Comparison of ENCODE assay signal across 11 mouse cellular contexts in the genomic region with DNA sequence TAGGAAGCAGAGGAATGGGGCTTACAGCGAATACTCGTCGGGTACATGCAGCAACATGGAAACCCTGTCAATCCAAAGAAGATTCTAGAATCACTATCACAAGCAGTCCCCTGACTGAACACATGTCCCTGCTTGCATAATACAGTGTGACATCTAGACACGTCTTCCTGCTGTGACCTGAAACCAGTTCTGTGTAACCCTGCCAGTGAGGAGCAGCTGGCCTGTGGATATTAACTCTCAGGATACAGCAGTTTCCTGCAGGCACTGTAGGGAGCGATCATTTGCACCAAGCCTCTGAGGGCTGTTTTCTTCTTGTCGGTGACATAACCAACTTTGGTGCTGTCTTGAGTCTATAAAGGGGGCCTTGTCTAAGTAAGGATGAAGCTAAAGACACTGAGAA. TPM values are rescaled to one million over a fixed set of nuclear protein-coding genes. Genes with fewer than 3 reads are reported as not detected.
DNase-seq lines count a peak whose midpoint lies in the region; ATAC-seq lines count a peak whose summit lies in the region.
"Had no signal": no experiment of that assay in that cellular context is flagged by ENCODE, and none has a peak within 500 bp of the region (broad histone marks: within the 10 kb centered on the region; RNA-seq: fewer than 3 reads in every experiment).

No protein-coding gene starts in this region.

- H3K9ac ChIP-seq in heart, embryonic 11.5 days (ENCODE audit: low read depth, low read length), result no peak overlapping the region; the same call in 1 of the 2 replicates
- 0 out of 2 replicates have a peak overlapping the region, but pooled peaks have one; percentile 0 for H3K9ac ChIP-seq in lung, embryonic 15.5 days
- 0 out of 2 replicates have a peak overlapping the region, but pooled peaks have one; percentile 95 for H3K9ac ChIP-seq in liver, embryonic 13.5 days
- H3K9ac ChIP-seq: forebrain, postnatal 0 days had no signal

- DNase-seq in heart, adult 8-10 months (ENCODE audit: low spot score), result peak; percentile 18
- no peak for DNase-seq in lung, adult 18-20 months
- DNase-seq in liver, embryonic 13.5 days, result no peak
- no peak for DNase-seq in frontal cortex, adult 2 months (ENCODE audit: extremely low spot score in 1 of 2, low spot score in 1 of 2)
- DNase-seq in cerebellum, adult 11-12 months, result no peak
- DNase-seq: forebrain, postnatal 0 days; thymus, postnatal 36 days had no signal

- H3K27ac ChIP-seq in heart, embryonic 11.5 days (ENCODE audit: low read depth, low read length), result no peak overlapping the region
- H3K27ac ChIP-seq in lung, embryonic 15.5 days, result peak overlapping the region; percentile 99
- peak overlapping the region; percentile 100 for H3K27ac ChIP-seq in liver, embryonic 13.5 days

- H3K36me3 ChIP-seq in heart, embryonic 11.5 days (ENCODE audit: control insufficient read depth, insufficient read depth, low read length), result no peaks in the 10 kb centered on the region
- H3K36me3 ChIP-seq in lung, embryonic 15.5 days, result 0 out of 2 replicates have a peak, but pooled peaks cover 4% of the 10 kb centered on the region
- H3K36me3 ChIP-seq in liver, embryonic 13.5 days, result peaks cover 6% of the 10 kb centered on the region

- no peak overlapping the region for H3K4me2 ChIP-seq in heart, embryonic 11.5 days
- peak overlapping the region; percentile 89 for H3K4me2 ChIP-seq in lung, embryonic 15.5 days
- H3K4me2 ChIP-seq in liver, embryonic 13.5 days, result no peak overlapping the region

- H3K4me1 ChIP-seq in heart, embryonic 11.5 days (ENCODE audit: control insufficient read depth, insufficient read depth, low read length), result peaks cover 22% of the 10 kb centered on the region
- H3K4me1 ChIP-seq in lung, embryonic 15.5 days, result peaks cover 47% of the 10 kb centered on the region
- peaks cover 58% of the 10 kb centered on the region for H3K4me1 ChIP-seq in liver, embryonic 13.5 days (replicated peaks)

- no peaks in the 10 kb centered on the region for H3K27me3 ChIP-seq in heart, embryonic 11.5 days (ENCODE audit: control insufficient read depth, insufficient read depth, low read length)
- H3K27me3 ChIP-seq in lung, embryonic 15.5 days, result no peaks in the 10 kb centered on the region
- H3K27me3 ChIP-seq in liver, embryonic 13.5 days, result no peaks in the 10 kb centered on the region

- 74% methylated on average over 6 of the region's 6 CpGs for WGBS in heart, embryonic 11.5 days (ENCODE audit: insufficient replicate concordance)
- 61% methylated on average over 6 of the region's 6 CpGs for WGBS in lung, embryonic 15.5 days
- WGBS in liver, embryonic 13.5 days (ENCODE audit: insufficient replicate concordance), result 52% methylated on average over 6 of the region's 6 CpGs

- no peak overlapping the region for H3K4me3 ChIP-seq in heart, embryonic 11.5 days (ENCODE audit: low read depth, low read length)
- H3K4me3 ChIP-seq in lung, embryonic 15.5 days, result no peak overlapping the region
- no peak overlapping the region for H3K4me3 ChIP-seq in liver, embryonic 13.5 days (replicated peaks)

- H3K9me3 ChIP-seq in heart, embryonic 11.5 days (replicated peaks; ENCODE audit: control insufficient read depth, low read length), result no peaks in the 10 kb centered on the region
- H3K9me3 ChIP-seq in lung, embryonic 15.5 days, result no peaks in the 10 kb centered on the region
- H3K9me3 ChIP-seq in liver, embryonic 13.5 days (replicated peaks), result no peaks in the 10 kb centered on the region

- ATAC-seq in heart, embryonic 11.5 days (replicated peaks; ENCODE audit: insufficient number of reproducible peaks, low FRiP score, low TSS enrichment), result no peak
- ATAC-seq in lung, embryonic 15.5 days (ENCODE audit: borderline replicate concordance, extremely low read depth, low FRiP score, low TSS enrichment), result no peak
- ATAC-seq in common myeloid progenitor, adult 5-6 weeks (replicated peaks; ENCODE audit: low read depth, poor library complexity, severe bottlenecking), result peak; percentile 57
- ATAC-seq in liver, embryonic 13.5 days (ENCODE audit: low read depth), result no peak
- ATAC-seq: forebrain, postnatal 0 days had no signal

RNA-seq across cellular contexts. Expression of a gene that starts 4.4 kb away (rescaled TPM):
- total RNA-seq in heart, adult 8-10 months (2022), result 10 to 100 TPM; 20.3 to 25.0 (median 21.6) TPM
- 9.6 and 13.5 TPM in 2 replicates for polyA plus RNA-seq in heart, embryonic 11.5 days (2014; fragmentation: Nextera tagmentation; extraction: Ambion mirVana)
- polyA plus RNA-seq in lung, embryonic 15.5 days (2015; fragmentation: Nextera tagmentation; extraction: Ambion mirVana), result 81.1 and 88.7 TPM in 2 replicates
- 7.3 and 11.1 TPM in 2 replicates for total RNA-seq in common myeloid progenitor, adult 5-6 weeks (2017)
- polyA plus RNA-seq in liver, embryonic 13.5 days (2015; fragmentation: Nextera tagmentation; extraction: Ambion mirVana), result 105 and 109 TPM in 2 replicates
- 69.7 and 75.1 TPM in 2 replicates for polyA plus RNA-seq in frontal cortex, adult 2 months (2012; rRNA removed)

RNA-seq across cellular contexts. Expression of a gene that starts 4.9 kb away (rescaled TPM):
- total RNA-seq in heart, adult 8-10 months (2022), result 10 to 100 TPM; 42.1 to 52.4 (median 44.2) TPM
- 1.1 and 1.6 TPM in 2 replicates for polyA plus RNA-seq in heart, embryonic 11.5 days (2014; fragmentation: Nextera tagmentation; extraction: Ambion mirVana)
- polyA plus RNA-seq in lung, embryonic 15.5 days (2015; fragmentation: Nextera tagmentation; extraction: Ambion mirVana), result 3.3 and 4.1 TPM in 2 replicates
- total RNA-seq in common myeloid progenitor, adult 5-6 weeks (2017), result 22.9 and 45.3 TPM in 2 replicates
- polyA plus RNA-seq in liver, embryonic 13.5 days (2015; fragmentation: Nextera tagmentation; extraction: Ambion mirVana), result 3.8 and 4.2 TPM in 2 replicates
- polyA plus RNA-seq in frontal cortex, adult 2 months (2012; rRNA removed), result 58.0 and 66.0 TPM in 2 replicates

RNA-seq across cellular contexts. Expression of a gene that starts 5.6 kb away (rescaled TPM):
- not detected for total RNA-seq in heart, adult 8-10 months (2022)
- polyA plus RNA-seq in heart, embryonic 11.5 days (2014; fragmentation: Nextera tagmentation; extraction: Ambion mirVana), result not detected in 2 replicates
- polyA plus RNA-seq in lung, embryonic 15.5 days (2015; fragmentation: Nextera tagmentation; extraction: Ambion mirVana), result not detected in 2 replicates
- total RNA-seq in common myeloid progenitor, adult 5-6 weeks (2017), result not detected in 2 replicates
- polyA plus RNA-seq in liver, embryonic 13.5 days (2015; fragmentation: Nextera tagmentation; extraction: Ambion mirVana), result not detected in 2 replicates
- 0.12 TPM in 1 of 2 replicates, not detected in the other for polyA plus RNA-seq in frontal cortex, adult 2 months (2012; rRNA removed)
- total RNA-seq: forebrain, postnatal 0 days; left cerebral cortex, postnatal 25 days had no signal
- polyA plus RNA-seq: forebrain, postnatal 0 days had no signal

RNA-seq across cellular contexts. Expression of a gene that starts 27.0 kb away (rescaled TPM):
- total RNA-seq in heart, adult 8-10 months (2022), result 10 to 100 TPM; 17.9 to 26.9 (median 20.2) TPM
- polyA plus RNA-seq in heart, embryonic 11.5 days (2014; fragmentation: Nextera tagmentation; extraction: Ambion mirVana), result 16.8 and 21.3 TPM in 2 replicates
- 46.9 and 49.5 TPM in 2 replicates for polyA plus RNA-seq in lung, embryonic 15.5 days (2015; fragmentation: Nextera tagmentation; extraction: Ambion mirVana)
- total RNA-seq in common myeloid progenitor, adult 5-6 weeks (2017), result 11.8 and 22.8 TPM in 2 replicates
- 4.7 and 5.1 TPM in 2 replicates for polyA plus RNA-seq in liver, embryonic 13.5 days (2015; fragmentation: Nextera tagmentation; extraction: Ambion mirVana)
- 380 and 463 TPM in 2 replicates for polyA plus RNA-seq in frontal cortex, adult 2 months (2012; rRNA removed)

Comparison
In these comparisons a context has a peak if more than half of its experiments do, and no peak if none do; other contexts are left out.
1. RNA of a gene that starts 4.9 kb away (polyA plus RNA-seq): 58.0 to 66.0 TPM in frontal cortex, adult 2 months; 3.8 to 4.2 TPM in liver, embryonic 13.5 days, 3.3 to 4.1 TPM in lung, embryonic 15.5 days and 1.1 to 1.6 TPM in heart, embryonic 11.5 days; every median in the first group is over 10 times any median in the second.